Mouse (Mus musculus) lung, embryonic 16.5 days (tissue): Measurements from ENCODE around the gene Krtap9-1. TPM values are rescaled to one million over a fixed set of nuclear protein-coding genes. Genes with fewer than 3 reads are reported as not detected.

Experiments
- ATAC-seq: fragments of 200-750 bp; cut with Nextera tagmentation; 2 replicates; pipeline ENCODE4 v1.8.0; 2017; ENCODE audit warnings: low read depth, mild to moderate bottlenecking, moderate library complexity
- H3K27ac ChIP-seq: fragments of 300-500 bp; sonication (generic); 2 replicates; pipeline ENCODE4 v1.5.1; 2014; ENCODE audit warnings: mild to moderate bottlenecking, control low read depth, low read length
- H3K27me3 ChIP-seq: fragments of 300-500 bp; sonication (generic); 2 replicates; pipeline ENCODE4 v1.6.1; 2014; ENCODE audit warnings: low read depth, low read length, mixed read lengths; ENCODE audit not compliant: control insufficient read depth, insufficient read depth
- H3K36me3 ChIP-seq: fragments of 300-500 bp; sonication (generic); 2 replicates; pipeline ENCODE4 v1.6.1; 2014; ENCODE audit warnings: low read length; ENCODE audit not compliant: control insufficient read depth, insufficient read depth
- H3K4me1 ChIP-seq: fragments of 300-500 bp; sonication (generic); replicated peaks from 2 replicates; pipeline ENCODE4 v1.6.1; 2014; ENCODE audit warnings: low read length, mixed read lengths; ENCODE audit not compliant: control insufficient read depth, insufficient read depth
- H3K4me2 ChIP-seq: fragments of 300-500 bp; sonication (generic); 2 replicates; pipeline ENCODE4 v1.6.1; 2014; ENCODE audit warnings: low read depth, low read length, control low read depth
- H3K4me3 ChIP-seq: fragments of 300-500 bp; sonication (generic); 2 replicates; pipeline ENCODE4 v1.5.1; 2014; ENCODE audit warnings: mild to moderate bottlenecking, low read length, control low read depth
- H3K9ac ChIP-seq: fragments of 300-500 bp; sonication (generic); 2 replicates; pipeline ENCODE4 v1.6.1; 2014; ENCODE audit warnings: low read length, control low read depth
- H3K9me3 ChIP-seq: fragments of 300-500 bp; sonication (generic); 2 replicates; pipeline ENCODE4 v1.6.1; 2016; ENCODE audit warnings: low read length; ENCODE audit not compliant: control insufficient read depth
- WGBS: fragments of 180-500 bp; shearing (Covaris S2); extraction: QIAGEN DNeasy Blood & Tissue Kit; methylation state at CpG from one replicate; pipeline ENCODE4 v1.1.7; 2014; 5-methylcytosine and 5-hydroxymethylcytosine counted together
- polyA plus RNA-seq: library from polyadenylated mRNA; unstranded; fragments of >200 nt; fragmentation: Nextera tagmentation; extraction: Ambion mirVana; gene quantifications from 2 replicates; pipeline ENCODE4 v1.2.1, GENCODE M21; 2015

Gene Krtap9-1
- polyA plus RNA-seq, 1 experiment from 2014 or later = not detected

DNA sequence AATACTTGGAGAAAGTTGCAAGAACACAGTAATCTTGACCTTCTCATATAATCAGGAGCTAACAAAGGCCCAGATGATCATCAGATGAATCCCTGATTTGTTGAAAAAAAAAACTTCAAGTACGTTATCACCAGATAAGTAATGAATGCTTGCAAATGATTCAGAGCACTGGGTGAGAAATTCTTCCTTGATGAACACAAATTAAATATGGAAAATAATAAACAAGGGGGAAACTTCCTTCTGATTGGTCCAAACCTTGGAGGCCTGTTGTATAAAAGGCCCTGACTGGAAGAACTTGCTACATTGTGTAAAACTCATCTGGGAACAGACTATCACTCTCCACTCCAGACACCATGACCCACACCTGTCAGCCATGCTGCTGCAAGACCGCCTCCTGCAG lies 34.4 kb downstream of the Krtap9-1 start, which contains the start of gene Krtap31-1:
TSS of gene Krtap31-1 (plus strand) at position 301 of the 400 bp plus-strand sequence.
- Histone ChIP-seq H3K36me3 (no peaks in the 10 kb centered on the region), H3K4me3 (no peak within 1 kb of the TSS), H3K4me2 (no peak within 1 kb of the TSS), H3K27ac (no peak within 1 kb of the TSS), H3K9ac (no peak within 1 kb of the TSS), H3K4me1 (no peaks in the 10 kb centered on the region), H3K27me3 (no peaks in the 10 kb centered on the region), H3K9me3 (no peaks in the 10 kb centered on the region)
- no peak for ATAC-seq
- 61% methylated on average over 2 of the region's 2 CpGs for WGBS

DNA sequence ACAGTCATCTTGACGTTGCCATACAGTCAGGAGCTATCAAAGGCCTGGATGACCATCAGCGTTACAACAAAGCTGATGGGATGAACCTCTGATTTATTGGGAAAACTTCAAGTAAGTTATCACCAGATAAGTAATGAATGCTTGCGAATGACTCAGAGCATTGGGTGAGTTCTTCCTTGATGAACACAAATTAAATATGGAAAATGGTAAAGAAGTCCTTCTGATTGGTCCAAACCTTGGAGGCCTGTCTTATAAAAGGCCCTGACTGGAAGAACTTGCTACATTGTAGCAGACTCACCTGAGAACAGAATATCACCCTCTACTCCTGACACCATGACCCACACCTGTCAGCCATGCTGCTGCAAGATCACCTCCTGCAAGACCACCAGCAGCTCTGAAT lies 41.3 kb downstream of the Krtap9-1 start, which contains the start of gene Gm11565:
TSS of gene Gm11565 (plus strand) at position 301 of the 400 bp plus-strand sequence.
- Histone ChIP-seq H3K4me3 (no peak within 1 kb of the TSS), H3K4me2 (no peak within 1 kb of the TSS), H3K4me1 (no peaks in the 10 kb centered on the region), H3K9ac (no peak within 1 kb of the TSS), H3K9me3 (no peaks in the 10 kb centered on the region), H3K27ac (no peak within 1 kb of the TSS), H3K36me3 (no peaks in the 10 kb centered on the region), H3K27me3 (no peaks in the 10 kb centered on the region)
- ATAC-seq = no peak
- 81% methylated on average over 3 of the region's 3 CpGs for WGBS

Other genes with a start within 250 kb of the Krtap9-1 start
- not detected in 2 replicates for gene Krtap4-1, start 245.2 kb upstream of the Krtap9-1 start, polyA plus RNA-seq
- gene Krtap4-2, start 238.3 kb upstream of the Krtap9-1 start, polyA plus RNA-seq = not detected in 2 replicates
- not detected in 2 replicates for gene Krtap4-7, start 229.3 kb upstream of the Krtap9-1 start, polyA plus RNA-seq
- not detected in 2 replicates for gene Gm11555, start 223.2 kb upstream of the Krtap9-1 start, polyA plus RNA-seq
- not detected in 2 replicates for gene Gm11563, start 214.4 kb upstream of the Krtap9-1 start, polyA plus RNA-seq
- not detected in 2 replicates for gene Krtap4-6, start 207.4 kb upstream of the Krtap9-1 start, polyA plus RNA-seq
- not detected in 2 replicates for gene Gm14190, start 182.6 kb upstream of the Krtap9-1 start, polyA plus RNA-seq
- not detected in 2 replicates for gene Gm14180, start 139.1 kb upstream of the Krtap9-1 start, polyA plus RNA-seq
- gene Gm11595, start 100.5 kb upstream of the Krtap9-1 start, polyA plus RNA-seq = not detected in 2 replicates
- not detected in 2 replicates for gene Krtap4-8, start 92.7 kb upstream of the Krtap9-1 start, polyA plus RNA-seq
- gene Krtap4-9, start 88.2 kb upstream of the Krtap9-1 start, polyA plus RNA-seq = not detected in 2 replicates
- not detected in 2 replicates for gene Gm11596, start 79.9 kb upstream of the Krtap9-1 start, polyA plus RNA-seq
- not detected in 2 replicates for gene Gm11569, start 74.5 kb upstream of the Krtap9-1 start, polyA plus RNA-seq
- gene Gm11554, start 68.9 kb upstream of the Krtap9-1 start, polyA plus RNA-seq = not detected in 2 replicates
- gene Krtap4-13, start 63.5 kb upstream of the Krtap9-1 start, polyA plus RNA-seq = not detected in 2 replicates
- gene Gm11564, start 57.7 kb upstream of the Krtap9-1 start, polyA plus RNA-seq = not detected in 2 replicates
- gene 2300003K06Rik, start 35.3 kb upstream of the Krtap9-1 start, polyA plus RNA-seq = not detected in 2 replicates
- not detected in 2 replicates for gene Krtap4-16, start 21.8 kb upstream of the Krtap9-1 start, polyA plus RNA-seq
- not detected in 2 replicates for gene Gm11568, start 15.5 kb upstream of the Krtap9-1 start, polyA plus RNA-seq
- gene Gm11559, start 8.9 kb upstream of the Krtap9-1 start, polyA plus RNA-seq = not detected in 2 replicates
- gene Gm11567, start 5.8 kb downstream of the Krtap9-1 start, polyA plus RNA-seq = not detected in 2 replicates
- not detected in 2 replicates for gene Krtap31-1, start 34.5 kb downstream of the Krtap9-1 start, polyA plus RNA-seq
- gene Gm11565, start 41.4 kb downstream of the Krtap9-1 start, polyA plus RNA-seq = not detected in 2 replicates
- gene Krtap31-2, start 62.9 kb downstream of the Krtap9-1 start, polyA plus RNA-seq = not detected in 2 replicates
- not detected in 2 replicates for gene Krtap9-5, start 75.1 kb downstream of the Krtap9-1 start, polyA plus RNA-seq
- gene Krtap29-1, start 105.7 kb downstream of the Krtap9-1 start, polyA plus RNA-seq = not detected in 2 replicates
- not detected in 2 replicates for gene Krtap16-1, start 113.2 kb downstream of the Krtap9-1 start, polyA plus RNA-seq
- gene Krtap17-1, start 120.6 kb downstream of the Krtap9-1 start, polyA plus RNA-seq = 0.83 and 1.2 TPM in 2 replicates
- gene Krt33a, start 142.8 kb downstream of the Krtap9-1 start, polyA plus RNA-seq = not detected in 2 replicates
- gene Krt33b, start 156.5 kb downstream of the Krtap9-1 start, polyA plus RNA-seq = not detected in 2 replicates
- gene Krt34, start 168.2 kb downstream of the Krtap9-1 start, polyA plus RNA-seq = 0.21 and 0.44 TPM in 2 replicates
- gene Krt31, start 177.2 kb downstream of the Krtap9-1 start, polyA plus RNA-seq = 0.10 and 0.21 TPM in 2 replicates
- not detected in 2 replicates for gene Krt32, start 214.8 kb downstream of the Krtap9-1 start, polyA plus RNA-seq
- not detected in 2 replicates for gene Krt35, start 222.9 kb downstream of the Krtap9-1 start, polyA plus RNA-seq
- 0.20 TPM in 1 of 2 replicates, not detected in the other for gene Krt36, start 232.2 kb downstream of the Krtap9-1 start, polyA plus RNA-seq
- 4.5 and 8.2 TPM in 2 replicates for gene Krt13, start 248.2 kb downstream of the Krtap9-1 start, polyA plus RNA-seq